Comparison of ENCODE assay signal across 26 mouse cellular contexts in genomic region chr2:120304113-120304512, GRCm38 (mm10). TPM values are rescaled to one million over a fixed set of nuclear protein-coding genes. Genes with fewer than 3 reads are reported as not detected.
DNase-seq lines count a peak whose midpoint lies in the region; ATAC-seq and TF ChIP-seq lines count a peak whose summit lies in the region.
"Had no signal": no experiment of that assay in that cellular context is flagged by ENCODE, and none has a peak within 500 bp of the region (broad histone marks: within the 10 kb centered on the region; RNA-seq: fewer than 3 reads in every experiment).

No protein-coding gene starts in this region.

- no peak for ATAC-seq in embryonic facial prominence, embryonic 14.5 days (ENCODE audit: low read depth)
- ATAC-seq in lung, embryonic 14.5 days (ENCODE audit: insufficient read depth), result no peak
- no peak for ATAC-seq in hindbrain, embryonic 13.5 days (ENCODE audit: low FRiP score)
- ATAC-seq: activated CD4-positive, CD25-positive, alpha-beta regulatory T cell, adult 4 months; CD4-positive, CD25-positive, alpha-beta regulatory T cell, adult 4 months; forebrain, embryonic 15.5 days; Patski had no signal

- H3K4me3 ChIP-seq in embryonic facial prominence, embryonic 14.5 days (ENCODE audit: low read depth, low read length), result no peak overlapping the region
- H3K4me3 ChIP-seq in embryonic facial prominence, embryonic 10.5 days, result no peak overlapping the region
- no peak overlapping the region for H3K4me3 ChIP-seq in lung, embryonic 14.5 days (ENCODE audit: low read depth, low read length)
- H3K4me3 ChIP-seq in hindbrain, embryonic 13.5 days, result no peak overlapping the region
- H3K4me3 ChIP-seq: embryonic facial prominence, embryonic 15.5 days; erythroblast, embryonic 14.5 days; forebrain, embryonic 15.5 days; heart, embryonic 10.5 days; hindbrain, embryonic 10.5 days; hindbrain, embryonic 15.5 days had no signal

- TF ChIP-seq CTCF in lung, embryonic 14.5 days (IDR thresholded peaks at IDR 0.05; ENCODE audit: low read depth), result no peak

- H3K9me3 ChIP-seq in embryonic facial prominence, embryonic 14.5 days (ENCODE audit: control insufficient read depth, low read length), result no peaks in the 10 kb centered on the region
- no peaks in the 10 kb centered on the region for H3K9me3 ChIP-seq in embryonic facial prominence, embryonic 10.5 days
- no peaks in the 10 kb centered on the region for H3K9me3 ChIP-seq in lung, embryonic 14.5 days (ENCODE audit: low read depth, low read length)
- H3K9me3 ChIP-seq in hindbrain, embryonic 13.5 days, result peaks cover 2% of the 10 kb centered on the region; the same call in 1 of the 2 replicates
- H3K9me3 ChIP-seq: embryonic facial prominence, embryonic 15.5 days; forebrain, embryonic 15.5 days; G1E; heart, embryonic 10.5 days; hindbrain, embryonic 10.5 days; hindbrain, embryonic 15.5 days had no signal

- H3K36me3 ChIP-seq in embryonic facial prominence, embryonic 14.5 days (ENCODE audit: control insufficient read depth, insufficient read depth, low read length), result no peaks in the 10 kb centered on the region
- H3K36me3 ChIP-seq in embryonic facial prominence, embryonic 10.5 days (replicated peaks), result no peaks in the 10 kb centered on the region
- no peaks in the 10 kb centered on the region for H3K36me3 ChIP-seq in lung, embryonic 14.5 days (ENCODE audit: insufficient read depth)
- H3K36me3 ChIP-seq in hindbrain, embryonic 13.5 days, result no peaks in the 10 kb centered on the region
- H3K36me3 ChIP-seq: embryonic facial prominence, embryonic 15.5 days; forebrain, embryonic 15.5 days; G1E; heart, embryonic 10.5 days; hindbrain, embryonic 10.5 days; hindbrain, embryonic 15.5 days had no signal

- H3K4me2 ChIP-seq in embryonic facial prominence, embryonic 14.5 days (ENCODE audit: low read depth, low read length), result no peak overlapping the region
- H3K4me2 ChIP-seq in lung, embryonic 14.5 days, result no peak overlapping the region
- H3K4me2 ChIP-seq in hindbrain, embryonic 13.5 days, result no peak overlapping the region
- H3K4me2 ChIP-seq: embryonic facial prominence, embryonic 15.5 days; forebrain, embryonic 15.5 days; hindbrain, embryonic 15.5 days had no signal

- H3K9ac ChIP-seq in embryonic facial prominence, embryonic 14.5 days (ENCODE audit: low read depth, low read length), result no peak overlapping the region
- no peak overlapping the region for H3K9ac ChIP-seq in lung, embryonic 14.5 days
- no peak overlapping the region for H3K9ac ChIP-seq in hindbrain, embryonic 13.5 days
- H3K9ac ChIP-seq: embryonic facial prominence, embryonic 15.5 days; forebrain, embryonic 15.5 days; hindbrain, embryonic 15.5 days had no signal

- 25% methylated on average over 3 of the region's 3 CpGs for WGBS in embryonic facial prominence, embryonic 14.5 days
- WGBS in embryonic facial prominence, embryonic 10.5 days, result 34% methylated on average over 3 of the region's 3 CpGs
- 11% methylated on average over 3 of the region's 3 CpGs for WGBS in lung, embryonic 14.5 days
- 46% methylated on average over 3 of the region's 3 CpGs for WGBS in hindbrain, embryonic 13.5 days

- peak; percentile 15 for DNase-seq in embryonic facial prominence, embryonic 14.5 days (ENCODE audit: low spot score)
- no peak for DNase-seq in embryonic facial prominence, embryonic 10.5 days (ENCODE audit: low spot score)
- peak; percentile 18 for DNase-seq in lung, embryonic 14.5 days
- DNase-seq in lung, postnatal 4 days, result no peak
- DNase-seq in urinary bladder, postnatal 14 days (ENCODE audit: low spot score), result peak; percentile 29
- no peak for DNase-seq in urinary bladder, postnatal 10 days (ENCODE audit: low spot score)
- no peak for DNase-seq in thymus, postnatal 36 days
- DNase-seq: adrenal gland, adult 2 months; adrenal gland, postnatal 25 days; B cell, adult 2 months; cerebellum, adult 18-20 months; cerebellum, adult 9-11 months; cerebellum, postnatal 36 days; gastrocnemius, postnatal 25 days had no signal

- no peaks in the 10 kb centered on the region for H3K27me3 ChIP-seq in embryonic facial prominence, embryonic 14.5 days (replicated peaks; ENCODE audit: control insufficient read depth, insufficient read depth, low read length)
- H3K27me3 ChIP-seq in embryonic facial prominence, embryonic 10.5 days (replicated peaks; ENCODE audit: low read depth, poor library complexity, severe bottlenecking), result no peaks in the 10 kb centered on the region
- no peaks in the 10 kb centered on the region for H3K27me3 ChIP-seq in lung, embryonic 14.5 days (ENCODE audit: insufficient read depth, low read length)
- H3K27me3 ChIP-seq in hindbrain, embryonic 13.5 days, result no peaks in the 10 kb centered on the region
- H3K27me3 ChIP-seq: embryonic facial prominence, embryonic 15.5 days; forebrain, embryonic 15.5 days; hindbrain, embryonic 15.5 days had no signal

- H3K27ac ChIP-seq in embryonic facial prominence, embryonic 14.5 days (replicated peaks; ENCODE audit: low read depth, low read length), result no peak overlapping the region
- no peak overlapping the region for H3K27ac ChIP-seq in embryonic facial prominence, embryonic 10.5 days (replicated peaks)
- no peak overlapping the region for H3K27ac ChIP-seq in lung, embryonic 14.5 days (ENCODE audit: low read depth)
- H3K27ac ChIP-seq in hindbrain, embryonic 13.5 days, result no peak overlapping the region
- H3K27ac ChIP-seq: embryonic facial prominence, embryonic 15.5 days; forebrain, embryonic 15.5 days; heart, embryonic 10.5 days; hindbrain, embryonic 10.5 days; hindbrain, embryonic 15.5 days had no signal

- H3K4me1 ChIP-seq in embryonic facial prominence, embryonic 14.5 days (ENCODE audit: control insufficient read depth, insufficient read depth, low read length), result no peaks in the 10 kb centered on the region
- no peaks in the 10 kb centered on the region for H3K4me1 ChIP-seq in embryonic facial prominence, embryonic 10.5 days
- no peaks in the 10 kb centered on the region for H3K4me1 ChIP-seq in lung, embryonic 14.5 days (ENCODE audit: insufficient read depth)
- H3K4me1 ChIP-seq in hindbrain, embryonic 13.5 days (replicated peaks), result no peaks in the 10 kb centered on the region
- H3K4me1 ChIP-seq: embryonic facial prominence, embryonic 15.5 days; forebrain, embryonic 15.5 days; hindbrain, embryonic 10.5 days; hindbrain, embryonic 15.5 days had no signal

RNA-seq across cellular contexts. Expression of gene Pla2g4f, which starts 9.9 kb away (rescaled TPM):
- polyA plus RNA-seq in embryonic facial prominence, embryonic 14.5 days (2014; fragmentation: Nextera tagmentation; extraction: Ambion mirVana), result 1.7 and 2.5 TPM in 2 replicates
- polyA plus RNA-seq in embryonic facial prominence, embryonic 10.5 days (2016; fragmentation: Nextera tagmentation; extraction: Ambion mirVana), result not detected in 2 replicates
- polyA plus RNA-seq in lung, embryonic 14.5 days (2014; fragmentation: Nextera tagmentation; extraction: Ambion mirVana), result 0.11 and 0.12 TPM in 2 replicates
- polyA plus RNA-seq in hindbrain, embryonic 13.5 days (2015; fragmentation: Nextera tagmentation; extraction: Ambion mirVana), result not detected in 2 replicates
- polyA plus RNA-seq: adrenal gland, adult 2 months; erythroblast, embryonic 14.5 days; forebrain, embryonic 11.5 days; forebrain, embryonic 15.5 days; hindbrain, embryonic 10.5 days; Patski had no signal

RNA-seq across cellular contexts. Expression of gene Pla2g4d, which starts 15.1 kb away (rescaled TPM):
- 0.07 and 0.15 TPM in 2 replicates for polyA plus RNA-seq in embryonic facial prominence, embryonic 14.5 days (2014; fragmentation: Nextera tagmentation; extraction: Ambion mirVana)
- polyA plus RNA-seq in embryonic facial prominence, embryonic 10.5 days (2016; fragmentation: Nextera tagmentation; extraction: Ambion mirVana), result 0.04 and 0.05 TPM in 2 replicates
- not detected in 2 replicates for polyA plus RNA-seq in lung, embryonic 14.5 days (2014; fragmentation: Nextera tagmentation; extraction: Ambion mirVana)
- polyA plus RNA-seq in hindbrain, embryonic 13.5 days (2015; fragmentation: Nextera tagmentation; extraction: Ambion mirVana), result 0.05 TPM in 1 of 2 replicates, not detected in the other
- polyA plus RNA-seq: activated CD4-positive, CD25-positive, alpha-beta regulatory T cell, adult 4 months; CD4-positive, CD25-positive, alpha-beta regulatory T cell, adult 4 months; erythroblast, embryonic 14.5 days; forebrain, embryonic 15.5 days; G1E; heart, embryonic 10.5 days; hindbrain, embryonic 10.5 days; hindbrain, embryonic 15.5 days; Patski had no signal

RNA-seq across cellular contexts. Expression of gene Vps39, which starts 48.8 kb away (rescaled TPM):
- polyA plus RNA-seq in embryonic facial prominence, embryonic 14.5 days (2014; fragmentation: Nextera tagmentation; extraction: Ambion mirVana), result 22.3 and 27.0 TPM in 2 replicates
- 24.6 and 27.1 TPM in 2 replicates for polyA plus RNA-seq in embryonic facial prominence, embryonic 10.5 days (2016; fragmentation: Nextera tagmentation; extraction: Ambion mirVana)
- polyA plus RNA-seq in lung, embryonic 14.5 days (2014; fragmentation: Nextera tagmentation; extraction: Ambion mirVana), result 21.9 and 22.4 TPM in 2 replicates
- polyA plus RNA-seq in hindbrain, embryonic 13.5 days (2015; fragmentation: Nextera tagmentation; extraction: Ambion mirVana), result 44.8 and 47.4 TPM in 2 replicates

RNA-seq across cellular contexts. Expression of gene Pla2g4e, which starts 59.0 kb away (rescaled TPM):
- 0.71 and 0.77 TPM in 2 replicates for polyA plus RNA-seq in embryonic facial prominence, embryonic 14.5 days (2014; fragmentation: Nextera tagmentation; extraction: Ambion mirVana)
- polyA plus RNA-seq in embryonic facial prominence, embryonic 10.5 days (2016; fragmentation: Nextera tagmentation; extraction: Ambion mirVana), result not detected in 2 replicates
- polyA plus RNA-seq in lung, embryonic 14.5 days (2014; fragmentation: Nextera tagmentation; extraction: Ambion mirVana), result 0.11 TPM in 1 of 2 replicates, not detected in the other
- 1.2 and 2.0 TPM in 2 replicates for polyA plus RNA-seq in hindbrain, embryonic 13.5 days (2015; fragmentation: Nextera tagmentation; extraction: Ambion mirVana)
- polyA plus RNA-seq: CD4-positive, CD25-positive, alpha-beta regulatory T cell, adult 4 months; erythroblast, embryonic 14.5 days; G1E had no signal

Comparison
In these comparisons a context has a peak if more than half of its experiments do, and no peak if none do; other contexts are left out.
1. DNase-seq: peak in embryonic facial prominence, embryonic 14.5 days (single experiment), lung, embryonic 14.5 days (single experiment) and urinary bladder, postnatal 14 days (single experiment); none in embryonic facial prominence, embryonic 10.5 days (single experiment), lung, postnatal 4 days (0 of 2), urinary bladder, postnatal 10 days (single experiment) and thymus, postnatal 36 days (0 of 2).